Mouse (Mus musculus): ENCODE data around the gene Fam8a1.

GRCm38 (mm10) chr13:46713486-46713885 lies 44.2 kb downstream of the Fam8a1 start:
- TF ChIP-seq POLR2A (IDR thresholded peaks at IDR 0.05; ENCODE audit: borderline replicate concordance, extremely low read depth, low read depth, low read length) (no peak), CTCF (IDR thresholded peaks at IDR 0.05; ENCODE audit: insufficient read depth, low read length) (no peak)
